Mouse (Mus musculus) small intestine, adult 2 months (tissue): Measurements from ENCODE around the gene Tnfrsf13b.

Experiments used
- CTCF ChIP-seq: fragments of 200-500 bp; IDR thresholded peaks from 2 replicates; pipeline ENCODE4 v1.5.1; 2012; ENCODE audit warnings: low read depth, mild to moderate bottlenecking, control low read depth, inconsistent platforms, low read length, moderate library complexity, mixed read lengths; ENCODE audit not compliant: insufficient replicate concordance, insufficient read length; ENCODE audit errors: extremely low read depth
- POLR2A ChIP-seq: fragments of 200-500 bp; IDR thresholded peaks from 2 replicates; pipeline ENCODE4 v1.6.1; 2012; ENCODE audit warnings: low read depth, mild to moderate bottlenecking, control low read depth, inconsistent platforms, low read length, moderate library complexity

- no peak for TF ChIP-seq POLR2A
- TF ChIP-seq CTCF = no peak
Observed at GRCm38 (mm10) chr11:61197935-61198334, 71.4 kb downstream of the Tnfrsf13b start.
